Mouse (Mus musculus) heart, postnatal 0 days (tissue): ENCODE measurements around the gene Sall2. TPM values are rescaled to one million over a fixed set of nuclear protein-coding genes. Genes with fewer than 3 reads are reported as not detected.

ENCODE experiments used
- ATAC-seq: fragments of 200-750 bp; cut with Nextera tagmentation; 2 replicates; pipeline ENCODE4 v1.8.0; 2017; ENCODE audit warnings: low read depth, moderate number of reproducible peaks, moderate library complexity; ENCODE audit not compliant: insufficient read depth
- DNase-seq: peaks from one replicate; pipeline ENCODE4 v3.0.0-alpha.2; 2016; ENCODE audit warnings: low spot score
- H3K27ac ChIP-seq: fragments of 300-500 bp; sonication (generic); 2 replicates; pipeline ENCODE4 v1.5.1; 2014; ENCODE audit warnings: low read depth, mild to moderate bottlenecking
- H3K27me3 ChIP-seq: fragments of 300-500 bp; sonication (generic); 2 replicates; pipeline ENCODE4 v1.6.1; 2014; ENCODE audit warnings: low read length, mixed read lengths; ENCODE audit not compliant: control insufficient read depth, insufficient read depth
- H3K36me3 ChIP-seq: fragments of 300-500 bp; sonication (generic); replicated peaks from 2 replicates; pipeline ENCODE4 v1.6.1; 2014; ENCODE audit warnings: low read length, mixed read lengths; ENCODE audit not compliant: control insufficient read depth, insufficient read depth
- H3K4me1 ChIP-seq: fragments of 300-500 bp; sonication (generic); 2 replicates; pipeline ENCODE4 v1.6.1; 2014; ENCODE audit warnings: antibody characterized with exemption; ENCODE audit not compliant: control insufficient read depth, insufficient read depth
- H3K4me2 ChIP-seq: fragments of 300-500 bp; sonication (generic); 2 replicates; pipeline ENCODE4 v1.6.1; 2014; ENCODE audit warnings: low read depth, mild to moderate bottlenecking, low read length, moderate library complexity
- H3K4me3 ChIP-seq: fragments of 300-500 bp; sonication (generic); 2 replicates; pipeline ENCODE4 v1.5.1; 2014; ENCODE audit warnings: low read depth, low read length
- H3K9ac ChIP-seq: fragments of 300-500 bp; sonication (generic); replicated peaks from 2 replicates; pipeline ENCODE4 v1.6.1; 2014; ENCODE audit warnings: low read depth, low read length, mixed read lengths
- H3K9me3 ChIP-seq: fragments of 300-500 bp; sonication (generic); replicated peaks from 2 replicates; pipeline ENCODE4 v1.6.1; 2016; ENCODE audit warnings: low read length; ENCODE audit not compliant: control insufficient read depth
- CTCF ChIP-seq: IDR thresholded peaks from 2 replicates; pipeline ENCODE4 v1.5.1; 2016; ENCODE audit warnings: antibody characterized with exemption, control low read depth, low read depth
- EP300 ChIP-seq: IDR thresholded peaks from 2 replicates; pipeline ENCODE4 v1.6.1; 2016; ENCODE audit warnings: antibody characterized with exemption, low read depth
- WGBS: fragments of 180-500 bp; shearing (Covaris S2); extraction: QIAGEN DNeasy Blood & Tissue Kit; methylation state at CpG from one replicate; pipeline ENCODE4 v1.1.7; 2014; 5-methylcytosine and 5-hydroxymethylcytosine counted together
- polyA plus RNA-seq: library from polyadenylated mRNA; unstranded; fragments of >200 nt; fragmentation: Nextera tagmentation; extraction: Ambion mirVana; gene quantifications from 2 replicates; pipeline ENCODE4 v1.2.1, GENCODE M21; 2015
- total RNA-seq: library from RNA; depleted of rRNA; stranded (reverse); fragments of >200 nt; gene quantifications from 2 replicates; pipeline ENCODE4 v1.2.3, GENCODE M21; 2014; ENCODE audit warnings: low replicate concordance; rRNA removed

Sall2 gene
- total RNA-seq (4.6 TPM in 2 replicates), polyA plus RNA-seq (2.3 TPM in 2 replicates)

GRCm38 (mm10) chr14:52327910-52328812 is at the start of gene Sall2:
TSS of gene Sall2 (minus strand) at chr14:52328762.
- WGBS, result 1% methylated on average over 26 of the region's 26 CpGs
- peak within 1 kb of the TSS; percentile 48 for H3K4me3 ChIP-seq

DNA sequence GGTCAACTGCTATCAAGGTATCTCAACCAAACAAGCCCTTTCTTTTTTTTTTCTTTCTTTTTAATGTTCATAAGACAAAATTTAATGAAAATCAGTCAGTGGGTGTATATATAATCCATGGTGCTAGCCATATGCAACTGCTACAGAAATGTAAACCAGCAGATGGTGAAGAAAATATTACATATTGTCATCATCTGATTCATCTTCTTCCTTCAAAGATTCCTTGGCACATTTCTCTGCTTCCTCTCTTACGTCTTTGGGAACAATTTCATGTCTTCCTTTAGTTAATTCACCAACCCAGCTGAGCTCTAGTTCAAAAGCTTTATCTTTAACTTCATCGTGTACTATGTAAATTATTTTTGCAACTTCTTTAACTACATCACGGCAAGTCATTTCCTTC is 40.2 kb upstream of the Sall2 start:
- Histone ChIP-seq H3K4me3 (no peak overlapping the region), H3K4me2 (no peak overlapping the region), H3K27ac (no peak overlapping the region), H3K4me1 (no peaks in the 10 kb centered on the region), H3K36me3 (no peaks in the 10 kb centered on the region), H3K9ac (no peak overlapping the region), H3K9me3 (no peaks in the 10 kb centered on the region), H3K27me3 (no peaks in the 10 kb centered on the region)
- DNase-seq (no peak), ATAC-seq (no peak)
- no peak for TF ChIP-seq EP300
- no peak for TF ChIP-seq CTCF
- 72% methylated on average over 3 of the region's 3 CpGs for WGBS

More at GRCm38 (mm10) chr14:52327910-52328812, at the start of gene Sall2:
- Histone ChIP-seq H3K9ac (peak within 1 kb of the TSS; percentile 9; the same call in 1 of the 2 replicates), H3K4me1 (no peaks in the 10 kb centered on the region), H3K27ac (no peak within 1 kb of the TSS), H3K27me3 (peaks cover 54% of the 10 kb centered on the region), H3K36me3 (no peaks in the 10 kb centered on the region), H3K4me2 (peak within 1 kb of the TSS; percentile 78), H3K9me3 (no peaks in the 10 kb centered on the region)
- ATAC-seq (peak; percentile 39), DNase-seq (no peak)
- TF ChIP-seq EP300 (no peak), CTCF (no peak)

DNA sequence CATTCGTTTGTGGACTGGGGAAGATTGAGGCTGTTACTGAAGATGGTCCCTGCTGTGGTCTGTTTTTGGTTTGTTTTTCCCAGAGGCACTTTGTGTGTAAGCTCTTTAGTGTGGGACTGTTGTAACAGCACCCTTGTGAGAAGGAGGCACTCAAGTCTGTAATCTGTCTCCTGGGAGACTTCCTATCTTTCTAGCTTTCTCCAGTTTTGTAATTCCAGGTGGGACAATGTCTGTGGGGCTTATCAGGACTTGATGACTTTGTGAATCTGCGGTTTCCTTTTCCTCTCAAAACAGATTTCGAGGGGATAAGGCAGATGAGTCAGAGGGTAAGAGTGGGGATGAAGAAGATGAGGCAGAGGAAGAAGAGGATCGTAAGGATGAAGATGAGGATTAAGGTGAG is 27.7 kb upstream of the Sall2 start, which contains the start of gene Olfr1513:
TSS of gene Olfr1513 (minus strand) at position 101 of the 400 bp plus-strand sequence.
- TF ChIP-seq CTCF (no peak), EP300 (no peak)
- no peaks in the 10 kb centered on the region for H3K4me1 ChIP-seq
- H3K4me2 ChIP-seq, result no peak within 1 kb of the TSS
- no peaks in the 10 kb centered on the region for H3K27me3 ChIP-seq
- no peak within 1 kb of the TSS for H3K4me3 ChIP-seq
- ATAC-seq (no peak), DNase-seq (no peak)
- no peaks in the 10 kb centered on the region for H3K9me3 ChIP-seq
- no peak within 1 kb of the TSS for H3K27ac ChIP-seq
- H3K9ac ChIP-seq, result no peak within 1 kb of the TSS
- WGBS, result 62% methylated on average over 4 of the region's 4 CpGs
- H3K36me3 ChIP-seq, result no peaks in the 10 kb centered on the region

- Histone ChIP-seq H3K4me3 (no peak overlapping the region), H3K4me2 (no peak overlapping the region), H3K27ac (no peak overlapping the region), H3K9ac (no peak overlapping the region), H3K27me3 (no peaks in the 10 kb centered on the region; the same call in 1 of the 2 replicates), H3K4me1 (no peaks in the 10 kb centered on the region), H3K36me3 (no peaks in the 10 kb centered on the region), H3K9me3 (no peaks in the 10 kb centered on the region; the same call in 1 of the 2 replicates)
- TF ChIP-seq CTCF, result no peak
- TF ChIP-seq EP300, result no peak
- DNase-seq, result no peak
- WGBS, result 65% methylated on average over 6 of the region's 6 CpGs
- ATAC-seq, result no peak
Measured at GRCm38 (mm10) chr14:52339512-52339852, 10.9 kb upstream of the Sall2 start.

GRCm38 (mm10) chr14:52338751-52339511 is 10.4 kb upstream of the Sall2 start:
- TF ChIP-seq CTCF (peak; percentile 90), EP300 (no peak)
- no peaks in the 10 kb centered on the region; the same call in 1 of the 2 replicates for H3K27me3 ChIP-seq
- H3K4me2 ChIP-seq, result no peak overlapping the region
- H3K4me1 ChIP-seq, result no peaks in the 10 kb centered on the region
- no peaks in the 10 kb centered on the region for H3K36me3 ChIP-seq
- DNase-seq (peak; percentile 75), ATAC-seq (no peak)
- no peak overlapping the region for H3K9ac ChIP-seq
- H3K27ac ChIP-seq, result no peak overlapping the region
- WGBS, result 27% methylated on average over 21 of the region's 21 CpGs
- H3K9me3 ChIP-seq, result no peaks in the 10 kb centered on the region
- no peak overlapping the region for H3K4me3 ChIP-seq
